Mouse (Mus musculus) midbrain, embryonic 14.5 days (tissue): ENCODE results near the gene Tab1. TPM values are rescaled to one million over a fixed set of nuclear protein-coding genes. Genes with fewer than 3 reads are reported as not detected.

ENCODE experiments used
- ATAC-seq: fragments of 200-750 bp; cut with Nextera tagmentation; 2 replicates; pipeline ENCODE4 v1.8.0; 2017; ENCODE audit warnings: moderate number of reproducible peaks, moderate library complexity; ENCODE audit not compliant: low FRiP score, low TSS enrichment
- DNase-seq: peaks from one replicate; pipeline ENCODE4 v3.0.0-alpha.2; 2015
- H3K27ac ChIP-seq: fragments of 300-500 bp; sonication (generic); replicated peaks from 2 replicates; pipeline ENCODE4 v1.5.1; 2014; ENCODE audit warnings: mild to moderate bottlenecking, low read depth, low read length, moderate library complexity
- H3K27me3 ChIP-seq: fragments of 300-500 bp; sonication (generic); 2 replicates; pipeline ENCODE4 v1.6.1; 2014; ENCODE audit warnings: low read length, control low read depth, mixed read lengths; ENCODE audit not compliant: control insufficient read depth, insufficient read depth
- H3K36me3 ChIP-seq: fragments of 300-500 bp; sonication (generic); 2 replicates; pipeline ENCODE4 v1.6.1; 2014; ENCODE audit warnings: low read length, control low read depth; ENCODE audit not compliant: control insufficient read depth, insufficient read depth
- H3K4me1 ChIP-seq: fragments of 300-500 bp; sonication (generic); 2 replicates; pipeline ENCODE4 v1.6.1; 2014; ENCODE audit warnings: mild to moderate bottlenecking, antibody characterized with exemption, low read length, control low read depth; ENCODE audit not compliant: control insufficient read depth, insufficient read depth
- H3K4me2 ChIP-seq: fragments of 300-500 bp; sonication (generic); 2 replicates; pipeline ENCODE4 v1.6.1; 2014; ENCODE audit warnings: mild to moderate bottlenecking, low read length, moderate library complexity
- H3K4me3 ChIP-seq: fragments of 300-500 bp; sonication (generic); replicated peaks from 2 replicates; pipeline ENCODE4 v1.5.1; 2014; ENCODE audit warnings: low read depth, low read length
- H3K9ac ChIP-seq: fragments of 300-500 bp; sonication (generic); replicated peaks from 2 replicates; pipeline ENCODE4 v1.6.1; 2014; ENCODE audit warnings: mild to moderate bottlenecking, low read length, moderate library complexity
- H3K9me3 ChIP-seq: fragments of 300-500 bp; sonication (generic); 2 replicates; pipeline ENCODE4 v1.6.1; 2016; ENCODE audit warnings: low read length, control low read depth, mixed read lengths; ENCODE audit not compliant: control insufficient read depth
- WGBS: fragments of 180-500 bp; shearing (Covaris S2); extraction: QIAGEN DNeasy Blood & Tissue Kit; methylation state at CpG from one replicate; pipeline ENCODE4 v1.1.7; 2014; 5-methylcytosine and 5-hydroxymethylcytosine counted together
- polyA plus RNA-seq: library from polyadenylated mRNA; unstranded; fragments of >200 nt; fragmentation: Nextera tagmentation; extraction: Ambion mirVana; gene quantifications from 2 replicates; pipeline ENCODE4 v1.2.1, GENCODE M21; 2014

Gene Tab1
- polyA plus RNA-seq, 1 experiment from 2014 or later, result 42.5 TPM

DNA sequence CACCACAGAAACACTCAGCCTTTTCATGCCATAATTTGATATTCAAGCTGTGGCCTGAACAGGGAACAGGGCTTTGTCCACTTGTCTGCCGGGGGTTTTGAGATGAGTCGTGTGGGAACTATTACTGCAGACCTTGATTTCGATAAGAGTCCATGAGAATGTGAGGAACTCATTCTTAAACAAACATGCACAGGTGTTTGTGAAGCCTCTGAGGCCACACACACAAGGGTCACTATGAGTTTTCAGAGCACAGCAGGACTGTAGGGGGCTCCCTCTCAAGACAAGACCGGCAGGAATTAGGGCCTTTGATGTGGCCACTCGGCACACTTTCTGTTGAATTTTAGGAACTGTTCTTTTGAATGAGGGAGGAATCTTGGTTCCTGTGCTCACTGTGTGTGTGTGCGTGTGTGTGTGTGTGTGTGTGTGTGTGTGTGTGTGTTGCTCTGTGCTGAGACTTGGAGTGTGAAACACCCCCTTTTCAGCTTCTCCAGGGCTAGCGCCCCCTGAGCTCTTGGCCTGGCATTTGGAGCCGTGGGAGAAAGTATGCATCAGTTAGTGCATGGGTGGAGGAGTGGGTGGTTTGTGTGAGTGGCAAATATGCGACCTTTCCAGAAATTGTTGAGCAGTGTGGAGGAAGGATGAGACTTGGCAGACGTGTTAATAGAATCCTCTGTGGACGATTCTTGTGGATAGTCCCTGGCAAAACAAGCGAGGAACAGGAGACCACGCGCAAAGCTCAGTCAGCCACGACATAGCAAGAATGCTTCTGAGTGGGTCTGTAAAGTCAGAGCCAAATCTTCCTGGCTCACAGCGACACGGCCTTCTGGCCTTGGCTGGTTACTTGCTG is 5.2 kb downstream of the Tab1 start:
- no peak overlapping the region for H3K4me2 ChIP-seq
- H3K9ac ChIP-seq, result no peak overlapping the region
- H3K27me3 ChIP-seq, result no peaks in the 10 kb centered on the region
- 0 out of 2 replicates have a peak overlapping the region, but pooled peaks have one; percentile 8 for H3K27ac ChIP-seq
- no peak overlapping the region for H3K4me3 ChIP-seq
- H3K4me1 ChIP-seq, result peaks cover 12% of the 10 kb centered on the region
- DNase-seq (no peak), ATAC-seq (no peak)
- WGBS, result 65% methylated on average over 17 of the region's 17 CpGs
- H3K9me3 ChIP-seq, result no peaks in the 10 kb centered on the region
- H3K36me3 ChIP-seq, result peaks cover 14% of the 10 kb centered on the region

- ATAC-seq (no peak), DNase-seq (no peak)
- 98% methylated on average over 2 of the region's 2 CpGs for WGBS
- Histone ChIP-seq H3K9me3 (no peaks in the 10 kb centered on the region), H3K27me3 (no peaks in the 10 kb centered on the region), H3K4me3 (no peak overlapping the region), H3K27ac (no peak overlapping the region), H3K9ac (no peak overlapping the region), H3K4me2 (no peak overlapping the region), H3K36me3 (peaks cover 22% of the 10 kb centered on the region), H3K4me1 (no peaks in the 10 kb centered on the region)
These were observed 7.4 kb downstream of the Tab1 start for GRCm38 (mm10) chr15:80140302-80140701.

GRCm38 (mm10) chr15:80140878-80141277 is 8.0 kb downstream of the Tab1 start:
- no peak for ATAC-seq
- H3K4me2 ChIP-seq, result no peak overlapping the region
- H3K9ac ChIP-seq, result no peak overlapping the region
- peaks cover 22% of the 10 kb centered on the region for H3K36me3 ChIP-seq
- H3K9me3 ChIP-seq, result no peaks in the 10 kb centered on the region
- H3K4me3 ChIP-seq, result no peak overlapping the region
- no peaks in the 10 kb centered on the region for H3K27me3 ChIP-seq
- over 99% methylated on average over 3 of the region's 3 CpGs for WGBS
- no peaks in the 10 kb centered on the region for H3K4me1 ChIP-seq
- H3K27ac ChIP-seq, result no peak overlapping the region
- no peak for DNase-seq

DNA sequence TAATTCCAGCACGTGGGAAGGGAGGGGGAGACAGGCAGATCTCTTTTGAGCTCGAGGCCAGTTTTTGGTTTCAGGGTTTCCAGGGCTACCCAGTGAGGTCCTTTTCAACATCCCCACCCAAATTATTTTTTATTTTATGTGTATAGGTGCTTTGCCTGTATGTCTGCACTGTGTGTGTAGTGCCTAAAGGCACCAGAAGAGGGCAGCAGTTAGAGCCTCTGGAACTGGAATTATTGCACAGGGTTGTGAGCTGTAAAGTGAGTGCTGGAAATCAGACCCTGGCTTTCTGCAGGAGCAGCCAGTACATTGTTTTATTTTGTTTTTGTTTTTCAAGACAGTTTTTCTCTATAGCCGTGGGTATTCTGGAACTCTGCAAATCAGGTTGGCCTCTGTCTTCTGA is 9.2 kb downstream of the Tab1 start:
- WGBS, result 97% methylated on average over 3 of the region's 3 CpGs
- no peak for ATAC-seq
- H3K4me2 ChIP-seq, result no peak overlapping the region
- no peaks in the 10 kb centered on the region for H3K27me3 ChIP-seq
- H3K4me1 ChIP-seq, result no peaks in the 10 kb centered on the region
- H3K4me3 ChIP-seq, result no peak overlapping the region
- no peaks in the 10 kb centered on the region for H3K9me3 ChIP-seq
- no peak overlapping the region for H3K27ac ChIP-seq
- peaks cover 22% of the 10 kb centered on the region for H3K36me3 ChIP-seq
- no peak overlapping the region for H3K9ac ChIP-seq
- DNase-seq, result no peak

GRCm38 (mm10) chr15:80143760-80144159 is 10.8 kb downstream of the Tab1 start:
- H3K4me2 ChIP-seq, result no peak overlapping the region
- 93% methylated on average over 6 of the region's 6 CpGs for WGBS
- DNase-seq (no peak), ATAC-seq (no peak)
- peaks cover 27% of the 10 kb centered on the region for H3K36me3 ChIP-seq
- no peaks in the 10 kb centered on the region for H3K9me3 ChIP-seq
- H3K27me3 ChIP-seq, result no peaks in the 10 kb centered on the region
- H3K9ac ChIP-seq, result no peak overlapping the region
- H3K4me1 ChIP-seq, result no peaks in the 10 kb centered on the region
- H3K4me3 ChIP-seq, result no peak overlapping the region
- H3K27ac ChIP-seq, result no peak overlapping the region

DNA sequence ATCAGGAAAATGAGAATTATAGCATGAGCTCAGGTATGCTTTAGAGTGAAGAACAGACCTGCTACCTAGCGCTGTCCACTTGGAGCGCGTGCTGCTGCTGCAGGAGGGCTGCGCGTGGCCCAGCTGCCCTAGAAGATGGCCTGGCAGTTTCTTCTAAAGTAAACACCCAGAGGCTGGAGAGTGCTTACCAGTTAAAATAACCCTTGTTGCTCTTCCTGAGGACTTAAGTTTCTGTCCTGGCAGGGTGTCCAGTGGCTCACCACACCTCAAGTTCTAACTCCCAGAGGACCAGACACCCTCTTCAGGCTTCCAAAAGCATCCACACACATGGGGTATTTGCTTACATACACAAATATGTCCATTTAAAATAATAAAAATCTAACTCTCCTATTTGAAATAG is 12.5 kb downstream of the Tab1 start:
- Histone ChIP-seq H3K4me3 (no peak overlapping the region), H3K4me1 (no peaks in the 10 kb centered on the region), H3K27me3 (no peaks in the 10 kb centered on the region), H3K36me3 (peaks cover 42% of the 10 kb centered on the region), H3K4me2 (no peak overlapping the region), H3K9ac (no peak overlapping the region), H3K27ac (no peak overlapping the region), H3K9me3 (no peaks in the 10 kb centered on the region)
- 98% methylated on average over 5 of the region's 5 CpGs for WGBS
- ATAC-seq (no peak), DNase-seq (no peak)

- no peak overlapping the region for H3K4me3 ChIP-seq
- no peak for DNase-seq
- peaks cover 43% of the 10 kb centered on the region for H3K36me3 ChIP-seq
- H3K27ac ChIP-seq, result no peak overlapping the region; the same call in 1 of the 2 replicates
- no peaks in the 10 kb centered on the region for H3K4me1 ChIP-seq
- no peaks in the 10 kb centered on the region for H3K9me3 ChIP-seq
- WGBS, result 72% methylated on average over 6 of the region's 6 CpGs
- ATAC-seq, result no peak
- no peak overlapping the region for H3K4me2 ChIP-seq
- H3K27me3 ChIP-seq, result no peaks in the 10 kb centered on the region
- H3K9ac ChIP-seq, result no peak overlapping the region
These were observed 13.2 kb downstream of the Tab1 start for GRCm38 (mm10) chr15:80146153-80146552.

DNA sequence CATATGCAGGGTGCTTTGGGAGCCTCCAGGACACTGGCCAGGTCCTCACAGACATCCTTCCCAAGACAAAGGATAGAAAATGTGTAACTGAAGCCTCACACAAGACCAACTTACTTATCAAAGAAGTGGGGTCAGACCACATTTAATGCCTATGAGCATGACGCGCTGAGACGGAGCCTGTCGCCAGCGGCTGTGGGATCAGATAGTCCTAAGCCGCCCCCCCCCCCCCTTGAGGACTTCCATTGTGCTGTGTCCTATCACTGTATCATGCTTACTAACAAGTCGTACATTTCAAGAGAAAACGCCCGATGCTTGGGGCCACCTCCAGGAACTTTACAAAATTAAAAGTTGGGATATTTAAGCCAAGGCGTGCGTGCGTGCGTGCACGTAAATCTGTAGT is 14.2 kb downstream of the Tab1 start:
- no peak overlapping the region for H3K4me2 ChIP-seq
- peaks cover 46% of the 10 kb centered on the region for H3K36me3 ChIP-seq
- no peak overlapping the region for H3K9ac ChIP-seq
- no peak overlapping the region for H3K27ac ChIP-seq
- H3K9me3 ChIP-seq, result no peaks in the 10 kb centered on the region
- ATAC-seq (no peak), DNase-seq (no peak)
- WGBS, result 66% methylated on average over 14 of the region's 14 CpGs
- no peaks in the 10 kb centered on the region for H3K27me3 ChIP-seq
- no peaks in the 10 kb centered on the region for H3K4me1 ChIP-seq
- no peak overlapping the region for H3K4me3 ChIP-seq

- no peaks in the 10 kb centered on the region for H3K4me1 ChIP-seq
- WGBS, result 64% methylated on average over 5 of the region's 5 CpGs
- H3K9me3 ChIP-seq, result no peaks in the 10 kb centered on the region
- no peak overlapping the region for H3K4me2 ChIP-seq
- H3K27ac ChIP-seq, result no peak overlapping the region
- DNase-seq (no peak), ATAC-seq (no peak)
- H3K9ac ChIP-seq, result no peak overlapping the region
- H3K27me3 ChIP-seq, result no peaks in the 10 kb centered on the region
- peaks cover 47% of the 10 kb centered on the region for H3K36me3 ChIP-seq
- H3K4me3 ChIP-seq, result no peak overlapping the region
These were observed 14.6 kb downstream of the Tab1 start for GRCm38 (mm10) chr15:80147511-80147910.
